Mouse (Mus musculus): ENCODE data around the gene Hpca.

- no peak for TF ChIP-seq GATA1 (IDR thresholded peaks at IDR 0.05; ENCODE audit: borderline replicate concordance, low read length)
- no peak for TF ChIP-seq FLI1 (IDR thresholded peaks at IDR 0.05; ENCODE audit: low read length)
Measured at GRCm38 (mm10) chr4:129120520-129121445, 1.1 kb downstream of the Hpca start.

Measured in megakaryocyte, embryonic 14.5 days (primary cell).